ENCODE assay signal across 16 mouse cellular contexts in the genomic region with DNA sequence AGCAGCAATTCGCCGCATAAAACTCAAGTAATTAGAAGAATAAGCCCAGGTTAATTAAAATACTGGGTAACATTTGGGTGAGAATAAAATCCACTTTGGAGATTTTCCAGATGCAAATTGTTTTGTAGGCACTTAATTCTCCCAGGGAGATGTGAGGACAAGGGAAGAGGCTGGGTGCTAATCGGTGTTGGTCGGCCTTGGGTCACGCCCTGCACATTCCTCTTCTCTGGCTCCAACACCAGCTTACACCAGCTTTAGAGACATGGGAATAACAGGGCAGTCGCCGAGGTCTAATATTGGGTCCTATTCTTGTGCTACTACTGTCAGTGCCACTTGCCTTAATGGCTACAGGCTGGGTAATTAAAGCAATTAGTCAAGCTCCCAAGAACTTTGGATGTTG.
"Had no signal": no experiment of that assay in that cellular context is flagged by ENCODE, and none has a peak within 500 bp of the region (broad histone marks: within the 10 kb centered on the region; RNA-seq: fewer than 3 reads in every experiment).

No protein-coding gene starts in this region.

- H3K4me1 ChIP-seq: lung, embryonic 15.5 days; megakaryocyte, embryonic 14.5 days; midbrain, embryonic 13.5 days; midbrain, embryonic 15.5 days; neural tube, embryonic 12.5 days had no signal

- H3K4me3 ChIP-seq: lung, embryonic 15.5 days; megakaryocyte, embryonic 14.5 days; midbrain, embryonic 13.5 days; midbrain, embryonic 15.5 days; neural tube, embryonic 12.5 days had no signal

- H3K4me2 ChIP-seq: lung, embryonic 15.5 days; midbrain, embryonic 11.5 days; midbrain, embryonic 13.5 days; midbrain, embryonic 15.5 days; neural tube, embryonic 12.5 days had no signal

- H3K27ac ChIP-seq: lung, embryonic 15.5 days; macrophage; midbrain, embryonic 13.5 days; midbrain, embryonic 15.5 days; neural tube, embryonic 12.5 days had no signal

- H3K9ac ChIP-seq: lung, embryonic 15.5 days; midbrain, embryonic 13.5 days; midbrain, embryonic 15.5 days; neural tube, embryonic 12.5 days had no signal

- H3K27me3 ChIP-seq: lung, embryonic 15.5 days; megakaryocyte, embryonic 14.5 days; midbrain, embryonic 13.5 days; midbrain, embryonic 15.5 days; neural tube, embryonic 12.5 days had no signal

- ATAC-seq: lung, postnatal 0 days; midbrain, embryonic 13.5 days; midbrain, embryonic 15.5 days had no signal

- DNase-seq: lung, adult 18-20 months; lung, postnatal 14 days; lung, postnatal 36 days; right cerebral cortex, postnatal 14 days; spleen, adult 18-20 months; thymus, adult 2 months; thymus, postnatal 25 days; thymus, postnatal 4 days had no signal

- H3K36me3 ChIP-seq: lung, embryonic 15.5 days; midbrain, embryonic 13.5 days; midbrain, embryonic 15.5 days; neural tube, embryonic 12.5 days had no signal

- H3K9me3 ChIP-seq: lung, embryonic 15.5 days; midbrain, embryonic 13.5 days; midbrain, embryonic 15.5 days; neural tube, embryonic 12.5 days had no signal
